Mouse (Mus musculus) neural tube, embryonic 11.5 days (tissue): ENCODE results near the gene Anxa10. TPM values are rescaled to one million over a fixed set of nuclear protein-coding genes. Genes with fewer than 3 reads are reported as not detected.

Experiments
- ATAC-seq: fragments of 200-750 bp; cut with Nextera tagmentation; 2 replicates; pipeline ENCODE4 v1.8.0; 2017; ENCODE audit warnings: moderate number of reproducible peaks, mild to moderate bottlenecking, moderate TSS enrichment, moderate library complexity; ENCODE audit not compliant: insufficient read depth, low FRiP score, low TSS enrichment
- DNase-seq: peaks from one replicate; pipeline ENCODE4 v3.0.0-alpha.2; 2015; ENCODE audit warnings: low spot score
- H3K27ac ChIP-seq: fragments of 300-500 bp; sonication (generic); 2 replicates; pipeline ENCODE4 v1.5.1; 2014; ENCODE audit warnings: low read depth, mild to moderate bottlenecking, low read length
- H3K27me3 ChIP-seq: fragments of 300-500 bp; sonication (generic); 2 replicates; pipeline ENCODE4 v1.6.1; 2014; ENCODE audit warnings: mild to moderate bottlenecking, low read length, mixed read lengths; ENCODE audit not compliant: control insufficient read depth, insufficient read depth
- H3K36me3 ChIP-seq: fragments of 300-500 bp; sonication (generic); 2 replicates; pipeline ENCODE4 v1.6.1; 2014; ENCODE audit warnings: mild to moderate bottlenecking, low read length, moderate library complexity, mixed read lengths; ENCODE audit not compliant: control insufficient read depth, insufficient read depth
- H3K4me1 ChIP-seq: fragments of 300-500 bp; sonication (generic); 2 replicates; pipeline ENCODE4 v1.6.1; 2014; ENCODE audit warnings: low read length, mixed read lengths; ENCODE audit not compliant: control insufficient read depth, insufficient read depth
- H3K4me2 ChIP-seq: fragments of 300-500 bp; sonication (generic); 2 replicates; pipeline ENCODE4 v1.6.1; 2014; ENCODE audit warnings: low read depth, mild to moderate bottlenecking, moderate library complexity
- H3K4me3 ChIP-seq: fragments of 300-500 bp; sonication (generic); 2 replicates; pipeline ENCODE4 v1.5.1; 2014; ENCODE audit warnings: low read depth, low read length
- H3K9ac ChIP-seq: fragments of 300-500 bp; sonication (generic); 2 replicates; pipeline ENCODE4 v1.6.1; 2014; ENCODE audit warnings: mild to moderate bottlenecking, low read length
- H3K9me3 ChIP-seq: fragments of 300-500 bp; sonication (generic); 2 replicates; pipeline ENCODE4 v1.6.1; 2016; ENCODE audit warnings: low read length; ENCODE audit not compliant: control insufficient read depth
- WGBS: fragments of 180-500 bp; shearing (Covaris S2); extraction: QIAGEN DNeasy Blood & Tissue Kit; methylation state at CpG from one replicate; pipeline ENCODE4 v1.1.7; 2014; 5-methylcytosine and 5-hydroxymethylcytosine counted together
- polyA plus RNA-seq: library from polyadenylated mRNA; unstranded; fragments of >200 nt; fragmentation: Nextera tagmentation; extraction: Ambion mirVana; gene quantifications from 2 replicates; pipeline ENCODE4 v1.2.1, GENCODE M21; 2014

Gene Anxa10
- polyA plus RNA-seq = not detected in 2 replicates

GRCm38 (mm10) chr8:62123098-62123497 is at the start of gene Anxa10:
Anxa10 (minus strand) TSS chr8:62123150.
- H3K9me3 ChIP-seq = no peaks in the 10 kb centered on the region
- no peaks in the 10 kb centered on the region for H3K36me3 ChIP-seq
- no peak for ATAC-seq
- H3K4me2 ChIP-seq = no peak within 1 kb of the TSS
- H3K27me3 ChIP-seq = no peaks in the 10 kb centered on the region
- no peak for DNase-seq
- no peak within 1 kb of the TSS for H3K4me3 ChIP-seq
- H3K27ac ChIP-seq = no peak within 1 kb of the TSS
- 92% methylated on average over 2 of the region's 2 CpGs for WGBS
- H3K4me1 ChIP-seq = no peaks in the 10 kb centered on the region
- H3K9ac ChIP-seq = no peak within 1 kb of the TSS

- 83% methylated on average over 3 of the region's 3 CpGs for WGBS
- H3K36me3 ChIP-seq = no peaks in the 10 kb centered on the region
- H3K9me3 ChIP-seq = no peaks in the 10 kb centered on the region
Measured at GRCm38 (mm10) chr8:62132662-62133366, 9.9 kb upstream of the Anxa10 start.

GRCm38 (mm10) chr8:62097213-62097612 is 25.7 kb downstream of the Anxa10 start:
- H3K4me1 ChIP-seq = no peaks in the 10 kb centered on the region
- H3K36me3 ChIP-seq = no peaks in the 10 kb centered on the region
- no peak for DNase-seq
- no peaks in the 10 kb centered on the region for H3K9me3 ChIP-seq
- 87% methylated on average over 2 of the region's 2 CpGs for WGBS
- no peak for ATAC-seq
- H3K4me2 ChIP-seq = no peak overlapping the region
- H3K9ac ChIP-seq = no peak overlapping the region
- H3K27ac ChIP-seq = no peak overlapping the region
- H3K4me3 ChIP-seq = no peak overlapping the region
- no peaks in the 10 kb centered on the region for H3K27me3 ChIP-seq

More at GRCm38 (mm10) chr8:62132662-62133366, 9.9 kb upstream of the Anxa10 start:
- Histone ChIP-seq H3K4me1 (no peaks in the 10 kb centered on the region), H3K4me2 (no peak overlapping the region), H3K4me3 (no peak overlapping the region), H3K27ac (no peak overlapping the region), H3K9ac (no peak overlapping the region), H3K27me3 (no peaks in the 10 kb centered on the region)
- ATAC-seq (no peak), DNase-seq (no peak)

- ATAC-seq (no peak), DNase-seq (no peak)
- no peaks in the 10 kb centered on the region for H3K27me3 ChIP-seq
- H3K36me3 ChIP-seq = no peaks in the 10 kb centered on the region
- H3K9ac ChIP-seq = no peak overlapping the region
- H3K9me3 ChIP-seq = no peaks in the 10 kb centered on the region
- H3K27ac ChIP-seq = no peak overlapping the region
- no peaks in the 10 kb centered on the region for H3K4me1 ChIP-seq
- 89% methylated on average over 2 of the region's 2 CpGs for WGBS
- H3K4me3 ChIP-seq = no peak overlapping the region
- H3K4me2 ChIP-seq = no peak overlapping the region
Measured at GRCm38 (mm10) chr8:62081804-62082203, 41.1 kb downstream of the Anxa10 start.

- H3K27me3 ChIP-seq = no peaks in the 10 kb centered on the region
- no peak overlapping the region for H3K27ac ChIP-seq
- 48% methylated on average over 3 of the region's 3 CpGs for WGBS
- no peaks in the 10 kb centered on the region for H3K4me1 ChIP-seq
- ATAC-seq (peak; percentile 68; the same call in 1 of the 2 replicates), DNase-seq (no peak)
- no peak overlapping the region for H3K4me3 ChIP-seq
- no peak overlapping the region for H3K4me2 ChIP-seq
- H3K9me3 ChIP-seq = no peaks in the 10 kb centered on the region
- H3K9ac ChIP-seq = no peak overlapping the region
- H3K36me3 ChIP-seq = no peaks in the 10 kb centered on the region
Measured at GRCm38 (mm10) chr8:62080195-62080802, 42.7 kb downstream of the Anxa10 start.

GRCm38 (mm10) chr8:62068305-62068704 is 54.6 kb downstream of the Anxa10 start:
- Histone ChIP-seq H3K9me3 (no peaks in the 10 kb centered on the region), H3K4me3 (no peak overlapping the region), H3K27ac (no peak overlapping the region), H3K9ac (no peak overlapping the region), H3K4me2 (no peak overlapping the region), H3K27me3 (no peaks in the 10 kb centered on the region), H3K4me1 (no peaks in the 10 kb centered on the region), H3K36me3 (no peaks in the 10 kb centered on the region)
- no peak for ATAC-seq
- DNase-seq = no peak

GRCm38 (mm10) chr8:62060357-62060756 is 62.6 kb downstream of the Anxa10 start:
- DNase-seq = peak; percentile 11
- Histone ChIP-seq H3K9ac (no peak overlapping the region), H3K4me3 (no peak overlapping the region), H3K27ac (no peak overlapping the region), H3K4me2 (no peak overlapping the region), H3K9me3 (no peaks in the 10 kb centered on the region), H3K36me3 (no peaks in the 10 kb centered on the region), H3K4me1 (no peaks in the 10 kb centered on the region), H3K27me3 (no peaks in the 10 kb centered on the region)
- ATAC-seq = no peak

GRCm38 (mm10) chr8:62046809-62047208 is 76.1 kb downstream of the Anxa10 start:
- DNase-seq (no peak), ATAC-seq (no peak)
- Histone ChIP-seq H3K36me3 (no peaks in the 10 kb centered on the region), H3K27ac (no peak overlapping the region), H3K9me3 (no peaks in the 10 kb centered on the region), H3K4me2 (no peak overlapping the region), H3K4me3 (no peak overlapping the region), H3K9ac (no peak overlapping the region), H3K4me1 (no peaks in the 10 kb centered on the region), H3K27me3 (no peaks in the 10 kb centered on the region)
- 55% methylated on average over 2 of the region's 2 CpGs for WGBS

- H3K4me3 ChIP-seq = no peak overlapping the region
- H3K27me3 ChIP-seq = no peaks in the 10 kb centered on the region
- H3K4me2 ChIP-seq = no peak overlapping the region
- WGBS = 71% methylated on average over 3 of the region's 3 CpGs
- ATAC-seq (no peak), DNase-seq (no peak)
- H3K4me1 ChIP-seq = no peaks in the 10 kb centered on the region
- H3K36me3 ChIP-seq = no peaks in the 10 kb centered on the region
- H3K9ac ChIP-seq = no peak overlapping the region
- no peaks in the 10 kb centered on the region for H3K9me3 ChIP-seq
- no peak overlapping the region for H3K27ac ChIP-seq
Measured at GRCm38 (mm10) chr8:62034351-62034750, 88.6 kb downstream of the Anxa10 start.
